Mouse (Mus musculus) cerebellum, adult 2 months (tissue): Measurements from ENCODE around the gene Angpt4. TPM values are rescaled to one million over a fixed set of nuclear protein-coding genes. Genes with fewer than 3 reads are reported as not detected.

Source experiments
- DNase-seq, 2 experiments: peaks; one replicate each; pipeline ENCODE4 v3.0.0; 2021
- H3K27ac ChIP-seq: fragments of 200-500 bp; 2 replicates; pipeline ENCODE4 v1.5.1; 2012; ENCODE audit warnings: low read length, control low read depth, inconsistent platforms; ENCODE audit not compliant: insufficient read depth
- H3K27me3 ChIP-seq: fragments of 200-500 bp; 2 replicates; pipeline ENCODE4 v1.6.1; 2012; ENCODE audit warnings: inconsistent platforms, mild to moderate bottlenecking, low read length, moderate library complexity; ENCODE audit not compliant: control insufficient read depth, insufficient read depth
- H3K4me1 ChIP-seq: fragments of 200-500 bp; 2 replicates; pipeline ENCODE4 v1.6.1; 2011; ENCODE audit warnings: low read length; ENCODE audit not compliant: control insufficient read depth, insufficient read depth
- H3K4me3 ChIP-seq: fragments of 200-500 bp; replicated peaks from 2 replicates; pipeline ENCODE3; 2011; ENCODE audit warnings: mild to moderate bottlenecking, low read depth, low read length, control low read depth; ENCODE audit not compliant: insufficient read depth
- CTCF ChIP-seq: fragments of 200-500 bp; IDR thresholded peaks from 2 replicates; pipeline ENCODE4 v1.5.1; 2011; ENCODE audit warnings: low read depth, mild to moderate bottlenecking, control low read depth, low read length, moderate library complexity, borderline replicate concordance; ENCODE audit not compliant: insufficient read depth
- POLR2A ChIP-seq: fragments of 200-500 bp; IDR thresholded peaks from 2 replicates; pipeline ENCODE4 v1.6.1; 2011; ENCODE audit warnings: low read length, control low read depth, borderline replicate concordance; ENCODE audit not compliant: insufficient read depth
- WGBS: fragments of 180-500 bp; shearing (Covaris S2); methylation state at CpG from one replicate; pipeline ENCODE4 v1.1.7; 2018; 5-methylcytosine and 5-hydroxymethylcytosine counted together
- polyA plus RNA-seq: library from polyadenylated mRNA; depleted of rRNA; stranded (reverse); fragments of >200 nt; gene quantifications from 2 replicates; pipeline ENCODE4 v1.2.3, GENCODE M21; 2012

The Angpt4 gene
- polyA plus RNA-seq, 1 experiment, result 0.23 TPM

DNA sequence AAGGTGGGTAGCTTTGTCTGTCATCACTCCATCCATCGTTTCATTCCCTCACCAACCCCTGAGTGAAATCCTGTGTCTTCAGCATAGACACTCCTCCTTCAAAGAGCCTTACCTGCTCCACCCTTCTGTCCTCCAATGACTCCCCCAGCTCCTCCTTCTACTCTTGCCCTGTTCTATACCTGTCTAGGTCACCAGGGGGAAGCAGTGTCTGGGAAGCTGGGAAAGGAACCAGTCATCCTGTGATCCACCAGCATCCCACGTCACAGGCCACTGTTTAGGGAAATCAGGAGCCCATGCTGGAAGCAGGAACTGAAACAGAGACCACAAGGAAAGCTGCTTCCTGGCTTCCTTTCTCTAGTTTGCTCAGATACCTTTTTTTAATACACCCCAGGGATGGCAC lies 31.2 kb upstream of the Angpt4 start:
- WGBS, result 59% methylated on average over 2 of the region's 2 CpGs
- no peak overlapping the region for H3K4me3 ChIP-seq
- no peak overlapping the region for H3K27ac ChIP-seq
- H3K4me1 ChIP-seq, result no peaks in the 10 kb centered on the region
- no peak for DNase-seq
- TF ChIP-seq CTCF, result no peak
- no peak for TF ChIP-seq POLR2A
- no peaks in the 10 kb centered on the region for H3K27me3 ChIP-seq

- TF ChIP-seq CTCF (no peak), POLR2A (no peak)
- WGBS, result 12% methylated on average over 6 of the region's 6 CpGs
- Histone ChIP-seq H3K4me1 (no peaks in the 10 kb centered on the region), H3K27ac (no peak overlapping the region), H3K4me3 (no peak overlapping the region), H3K27me3 (no peaks in the 10 kb centered on the region)
- DNase-seq, result peak in 1 of 2 experiments; percentile 25
Observed at GRCm38 (mm10) chr2:151891031-151891430, 20.0 kb upstream of the Angpt4 start.

DNA sequence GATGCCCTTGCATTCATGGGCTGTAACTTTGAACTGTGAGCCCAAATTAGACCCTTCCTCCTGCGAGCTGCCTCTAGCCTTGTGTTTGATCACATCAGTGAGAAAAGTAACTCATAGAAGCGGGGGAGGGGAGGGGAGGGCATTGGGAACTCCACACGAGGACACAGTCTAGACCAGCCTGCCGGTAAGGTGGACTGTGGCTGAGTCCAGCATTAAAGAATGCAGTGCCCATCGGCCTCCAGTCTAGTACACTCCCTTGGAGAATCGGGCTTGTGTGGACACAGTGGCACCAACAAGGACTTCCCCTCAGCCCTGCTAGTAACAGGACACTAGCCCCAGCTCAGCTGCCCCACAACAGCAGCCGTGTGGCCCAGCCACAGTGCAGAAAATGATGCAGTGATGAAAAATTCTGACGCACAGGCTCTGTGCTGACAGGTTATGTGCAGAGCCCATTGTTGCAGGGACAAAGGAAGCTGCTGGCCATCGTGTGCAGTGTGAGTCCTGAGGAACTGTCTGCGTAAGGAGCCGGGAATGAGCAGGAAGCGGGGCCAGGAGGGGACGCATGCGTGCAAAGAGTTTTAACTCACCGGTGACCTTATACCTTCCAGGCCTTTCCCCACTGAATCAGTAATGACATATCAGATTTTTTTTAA lies 17.8 kb upstream of the Angpt4 start:
- Histone ChIP-seq H3K27ac (no peak overlapping the region), H3K4me1 (no peaks in the 10 kb centered on the region), H3K27me3 (no peaks in the 10 kb centered on the region), H3K4me3 (no peak overlapping the region)
- 61% methylated on average over 15 of the region's 15 CpGs for WGBS
- no peak for DNase-seq
- TF ChIP-seq POLR2A, result no peak
- no peak for TF ChIP-seq CTCF

DNA sequence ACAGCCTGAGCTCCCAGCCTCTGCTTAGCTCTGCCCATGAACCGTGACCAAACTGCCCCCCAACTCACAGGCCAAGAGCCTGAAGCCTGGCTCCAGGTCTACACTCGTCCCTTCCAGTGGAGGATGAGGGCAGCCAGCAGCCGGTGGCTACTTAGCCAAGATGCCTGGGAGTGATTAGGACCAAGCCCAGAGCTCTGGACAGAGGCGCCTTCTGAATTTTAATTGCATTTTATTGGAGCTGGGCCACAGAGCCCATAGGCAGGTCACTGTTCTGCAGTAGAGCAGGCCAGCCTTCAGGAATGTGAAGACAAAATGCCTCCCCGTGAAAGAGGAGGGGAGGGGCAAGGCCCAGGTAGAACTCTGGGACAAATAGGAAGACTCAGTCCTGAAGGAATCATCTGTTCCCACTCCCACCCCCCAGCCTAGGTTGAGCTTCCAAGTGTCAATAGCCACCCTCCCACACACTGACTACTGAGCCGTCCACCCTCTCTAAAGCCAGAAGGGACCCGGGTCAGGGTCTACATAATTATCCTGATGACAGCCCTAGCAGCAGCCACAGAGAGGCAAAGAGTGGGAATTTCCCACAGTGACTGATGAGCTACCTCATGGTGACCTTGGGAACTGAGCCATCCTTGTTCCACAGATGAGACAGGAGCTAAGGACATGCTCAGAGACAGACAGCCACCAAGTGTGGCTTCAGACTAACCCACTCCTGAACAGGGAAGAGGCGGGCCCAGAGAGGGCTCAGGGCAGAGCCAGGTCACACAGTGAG lies 16.6 kb upstream of the Angpt4 start:
- peak in 1 of 2 experiments; percentile 20 for DNase-seq
- H3K4me1 ChIP-seq, result no peaks in the 10 kb centered on the region
- no peaks in the 10 kb centered on the region for H3K27me3 ChIP-seq
- H3K27ac ChIP-seq, result no peak overlapping the region
- WGBS, result 49% methylated on average over 8 of the region's 8 CpGs
- TF ChIP-seq CTCF, result no peak
- TF ChIP-seq POLR2A, result no peak
- no peak overlapping the region for H3K4me3 ChIP-seq

GRCm38 (mm10) chr2:151895911-151896310 lies 15.1 kb upstream of the Angpt4 start:
- TF ChIP-seq CTCF, result no peak
- no peak for TF ChIP-seq POLR2A
- WGBS, result 26% methylated on average over 5 of the region's 5 CpGs
- DNase-seq, result no peak
- Histone ChIP-seq H3K27ac (no peak overlapping the region), H3K4me3 (no peak overlapping the region), H3K4me1 (no peaks in the 10 kb centered on the region), H3K27me3 (no peaks in the 10 kb centered on the region)

DNA sequence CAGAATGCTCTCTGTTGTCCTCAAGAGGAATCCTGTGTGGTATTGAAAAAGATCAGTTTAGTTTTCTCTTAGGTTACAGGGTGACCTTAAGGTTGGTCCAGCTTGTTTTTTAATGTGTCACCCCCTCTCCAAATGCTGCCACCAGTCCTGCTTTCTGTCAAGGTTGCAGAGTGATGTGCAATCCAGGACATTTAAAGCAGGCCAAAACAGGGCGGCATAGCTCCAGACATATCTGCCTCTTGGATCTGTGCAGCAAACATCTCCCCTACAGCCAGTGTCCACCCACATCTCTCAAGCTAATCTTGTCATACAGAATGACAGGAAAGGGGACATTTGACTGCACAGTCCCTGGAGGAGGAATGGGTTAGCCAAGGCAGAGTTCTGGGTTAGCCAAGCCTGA lies 12.9 kb upstream of the Angpt4 start:
- H3K27ac ChIP-seq, result no peak overlapping the region
- no peak for TF ChIP-seq POLR2A
- TF ChIP-seq CTCF, result no peak
- no peaks in the 10 kb centered on the region for H3K4me1 ChIP-seq
- H3K27me3 ChIP-seq, result no peaks in the 10 kb centered on the region
- 89% methylated on average over 1 of the region's 1 CpGs for WGBS
- no peak for DNase-seq
- no peak overlapping the region for H3K4me3 ChIP-seq

GRCm38 (mm10) chr2:151900845-151901244 lies 10.2 kb upstream of the Angpt4 start:
- WGBS, result 86% methylated on average over 4 of the region's 4 CpGs
- Histone ChIP-seq H3K4me3 (no peak overlapping the region), H3K27ac (no peak overlapping the region), H3K4me1 (peaks cover 4% of the 10 kb centered on the region), H3K27me3 (no peaks in the 10 kb centered on the region)
- TF ChIP-seq CTCF, result no peak
- TF ChIP-seq POLR2A, result no peak
- no peak for DNase-seq

DNA sequence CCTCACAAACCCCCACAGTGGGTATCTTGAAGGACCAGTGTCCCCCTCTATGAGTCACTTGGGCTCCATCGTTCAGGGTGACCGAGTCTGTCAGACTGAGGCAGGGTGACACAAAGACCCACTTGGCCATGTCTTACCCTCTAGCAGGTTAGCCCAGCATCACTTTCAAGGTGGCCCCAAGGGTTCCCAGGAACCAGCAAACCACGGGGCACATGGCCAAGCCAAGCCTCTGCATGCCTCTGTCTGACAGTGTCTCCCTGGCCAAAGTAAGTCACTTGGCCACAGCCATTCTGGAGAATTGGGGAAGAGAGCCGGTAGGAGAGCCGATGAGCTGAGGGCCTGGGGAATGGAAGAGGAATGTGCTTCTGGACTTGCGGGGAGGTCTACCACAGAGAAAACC lies 7.7 kb upstream of the Angpt4 start:
- no peaks in the 10 kb centered on the region for H3K27me3 ChIP-seq
- WGBS, result 80% methylated on average over 6 of the region's 6 CpGs
- no peak for DNase-seq
- no peak overlapping the region for H3K4me3 ChIP-seq
- no peak for TF ChIP-seq CTCF
- H3K27ac ChIP-seq, result no peak overlapping the region
- peaks cover 4% of the 10 kb centered on the region for H3K4me1 ChIP-seq
